Mouse (Mus musculus) spleen, postnatal 4 days (tissue): ENCODE results near the gene Dnajb2.

Source experiments
- DNase-seq, 2 experiments: peaks; one replicate each; pipeline ENCODE4 v3.0.0; 2022; ENCODE audit warnings: low spot score in 2 of 2

The Dnajb2 gene

GRCm38 (mm10) chr1:75292476-75293330 is 56.5 kb downstream of the Dnajb2 start:
- DNase-seq, result no peak

GRCm38 (mm10) chr1:75293331-75293701 is 57.1 kb downstream of the Dnajb2 start:
- DNase-seq, result no peak

GRCm38 (mm10) chr1:75294294-75294693 is 58.1 kb downstream of the Dnajb2 start:
- no peak for DNase-seq
